Mouse (Mus musculus) left cerebral cortex, postnatal 10 days (tissue): Measurements from ENCODE around the gene Mettl5. TPM values are rescaled to one million over a fixed set of nuclear protein-coding genes. Genes with fewer than 3 reads are reported as not detected.

ENCODE experiments used
- total RNA-seq, 2 experiments: library from RNA; stranded (reverse); gene quantifications; 2 replicates each; pipeline ENCODE4 v1.2.3; 2021

Gene Mettl5
- total RNA-seq, 2 experiments from 2014 or later: 12.3 to 14.8 TPM

Other genes starting within 250 kb of the Mettl5 start
- 10 to 100 TPM; 29.2 to 29.6 TPM for gene Bbs5, start 238.4 kb downstream of the Mettl5 start, total RNA-seq
- 1 to 10 TPM; 1.7 TPM for gene Klhl41, start 215.5 kb downstream of the Mettl5 start, total RNA-seq
- 10 to 100 TPM; 20.6 to 21.6 TPM for gene Fastkd1, start 172.1 kb downstream of the Mettl5 start, total RNA-seq
- 10 to 100 TPM; 55.4 to 59.5 TPM for gene Ppig, start 163.1 kb downstream of the Mettl5 start, total RNA-seq
- gene Ccdc173, start 96.0 kb downstream of the Mettl5 start, total RNA-seq: 1 to 10 TPM; 2.4 to 2.5 TPM
- 10 to 100 TPM; 15.8 to 19.0 TPM for gene Phospho2, start 96.0 kb downstream of the Mettl5 start, total RNA-seq
- 100 to 1,000 TPM; 130 to 143 TPM for gene Klhl23, start 63.7 kb downstream of the Mettl5 start, total RNA-seq
- 100 to 1,000 TPM; 138 to 143 TPM for gene Ssb, start 24.1 kb downstream of the Mettl5 start, total RNA-seq
- 100 to 1,000 TPM; 132 to 142 TPM for gene Ubr3, start 11.6 kb upstream of the Mettl5 start, total RNA-seq
- gene Myo3b, start 153.5 kb upstream of the Mettl5 start, total RNA-seq: 1 to 10 TPM; 1.1 to 1.9 TPM